20 mouse cellular contexts compared by ENCODE assay signal in genomic region chr1:165510161-165510560, GRCm38 (mm10). TPM values are rescaled to one million over a fixed set of nuclear protein-coding genes. Genes with fewer than 3 reads are reported as not detected.
DNase-seq lines count a peak whose midpoint lies in the region; TF ChIP-seq lines count a peak whose summit lies in the region.
"Had no signal": no experiment of that assay in that cellular context is flagged by ENCODE, and none has a peak within 500 bp of the region (broad histone marks: within the 10 kb centered on the region; RNA-seq: fewer than 3 reads in every experiment).

No protein-coding gene starts in this region.

- intact Hi-C loops in gastrocnemius, adult 2 months (cut with DNase I), result no loop called here
- intact Hi-C loops in gastrocnemius, postnatal 36 days (cut with DNase I), result no loop called here

- no peak overlapping the region; the same call in 1 of the 2 replicates for H3K4me3 ChIP-seq in gastrocnemius, adult 2 months
- H3K4me3 ChIP-seq in lung, adult 2 months (replicated peaks; ENCODE audit: extremely low read depth, low read depth, low read length), result no peak overlapping the region
- H3K4me3 ChIP-seq: forebrain, embryonic 12.5 days; hindbrain, embryonic 13.5 days; left cerebral cortex, adult 2 months; limb, embryonic 15.5 days; neural tube, embryonic 12.5 days had no signal

- peak overlapping the region; percentile 46 for H3K27ac ChIP-seq in gastrocnemius, adult 2 months
- H3K27ac ChIP-seq: forebrain, embryonic 12.5 days; hindbrain, embryonic 13.5 days; kidney, postnatal 0 days; left cerebral cortex, adult 2 months; limb, embryonic 15.5 days; neural tube, embryonic 12.5 days had no signal

- DNase-seq in gastrocnemius, adult 2 months, result peak; percentile 69
- no peak for DNase-seq in gastrocnemius, postnatal 4 days (ENCODE audit: low spot score in 2 of 2)
- DNase-seq in lung, adult 18-20 months, result peak; percentile 5 to 6
- DNase-seq in lung, adult 2 months, result no peak
- DNase-seq in gastrocnemius, postnatal 36 days, result peak; percentile 34 to 41
- peak; percentile 9 for DNase-seq in lung, postnatal 36 days
- no peak for DNase-seq in urinary bladder, postnatal 4 days (ENCODE audit: low spot score in 2 of 2)
- DNase-seq in thymus, adult 18-20 months, result no peak
- DNase-seq: midbrain, embryonic 14.5 days; thymus, postnatal 36 days had no signal

- no peak for TF ChIP-seq POLR2A in lung, adult 2 months (IDR thresholded peaks at IDR 0.05; ENCODE audit: borderline replicate concordance, extremely low read depth, low read depth, low read length)

- 61% methylated on average over 6 of the region's 6 CpGs for WGBS in lung, adult 2 months

- TF ChIP-seq CTCF in gastrocnemius, adult 2 months (IDR thresholded peaks at IDR 0.05), result no peak
- no peak for TF ChIP-seq CTCF in lung, adult 2 months (IDR thresholded peaks at IDR 0.05; ENCODE audit: insufficient read depth, low read length)

- no peaks in the 10 kb centered on the region for H3K4me1 ChIP-seq in lung, adult 2 months (ENCODE audit: control insufficient read depth, insufficient read depth, low read length)
- H3K4me1 ChIP-seq: forebrain, embryonic 12.5 days; hindbrain, embryonic 13.5 days; limb, embryonic 15.5 days; neural tube, embryonic 12.5 days had no signal

RNA-seq across cellular contexts. Expression of gene Adcy10, which starts 25.2 kb away (rescaled TPM):
- total RNA-seq in gastrocnemius, adult 2 months (2021), result not detected
- total RNA-seq in gastrocnemius, postnatal 4 days (2021), result under 1 TPM; 0.23 to 0.42 TPM
- 0.08 and 0.14 TPM in 2 replicates for polyA plus RNA-seq in lung, adult 2 months (2012; rRNA removed)
- not detected for total RNA-seq in gastrocnemius, postnatal 36 days (2021)
- total RNA-seq: common myeloid progenitor, adult 5-6 weeks had no signal
- polyA plus RNA-seq: C2C12; embryonic facial prominence, embryonic 14.5 days; G1E; kidney, postnatal 0 days had no signal

RNA-seq across cellular contexts. Expression of gene Mpc2, which starts 49.7 kb away (rescaled TPM):
- 100 to 1,000 TPM; 302 to 421 TPM for total RNA-seq in gastrocnemius, adult 2 months (2021)
- total RNA-seq in gastrocnemius, postnatal 4 days (2021), result 100 to 1,000 TPM; 122 to 136 TPM
- 53.8 and 63.5 TPM in 2 replicates for polyA plus RNA-seq in lung, adult 2 months (2012; rRNA removed)
- total RNA-seq in gastrocnemius, postnatal 36 days (2021), result 100 to 1,000 TPM; 319 to 325 TPM

RNA-seq across cellular contexts. Expression of gene Dcaf6, which starts 49.9 kb away (rescaled TPM):
- total RNA-seq in gastrocnemius, adult 2 months (2021), result 100 to 1,000 TPM; 276 to 287 TPM
- total RNA-seq in gastrocnemius, postnatal 4 days (2021), result 100 to 1,000 TPM in 1 of 2 experiments, 10 to 100 TPM in 1; 89.2 to 104 TPM
- 20.0 and 26.0 TPM in 2 replicates for polyA plus RNA-seq in lung, adult 2 months (2012; rRNA removed)
- 100 to 1,000 TPM; 254 to 275 TPM for total RNA-seq in gastrocnemius, postnatal 36 days (2021)

Comparison
In these comparisons a context has a peak if more than half of its experiments do, and no peak if none do; other contexts are left out.
1. DNase-seq: peak in gastrocnemius, adult 2 months (single experiment), lung, adult 18-20 months (2 of 2), gastrocnemius, postnatal 36 days (2 of 2) and lung, postnatal 36 days (single experiment); none in gastrocnemius, postnatal 4 days (0 of 2), lung, adult 2 months (single experiment), urinary bladder, postnatal 4 days (0 of 2) and thymus, adult 18-20 months (0 of 2).